Mouse (Mus musculus): Measurements from ENCODE around the gene Wdr66. TPM values are rescaled to one million over a fixed set of nuclear protein-coding genes. Genes with fewer than 3 reads are reported as not detected.
A peak's percentile ranks its signal among the peaks of the same experiment; 100 is the strongest.

Gene Wdr66
- polyA plus RNA-seq, 1 experiment from 2014 or later: 0.21 TPM

- WGBS (ENCODE audit: insufficient replicate concordance): under 1% methylated on average over 66 of the region's 87 CpGs
- peaks cover 20% of the 10 kb centered on the region for H3K4me1 ChIP-seq (ENCODE audit: insufficient read depth)
- peak overlapping the region; percentile 93 for H3K4me2 ChIP-seq (ENCODE audit: low read depth, low read length)
- DNase-seq (peak; percentile 65), ATAC-seq (peak; percentile 9)
- peak overlapping the region; percentile 76 for H3K4me3 ChIP-seq (ENCODE audit: low read depth, low read length)
- H3K9me3 ChIP-seq (ENCODE audit: low read length): no peaks in the 10 kb centered on the region
- H3K27ac ChIP-seq (ENCODE audit: low read depth): peak overlapping the region; percentile 91
- H3K27me3 ChIP-seq (ENCODE audit: insufficient read depth, low read length): no peaks in the 10 kb centered on the region
- no peaks in the 10 kb centered on the region for H3K36me3 ChIP-seq (replicated peaks; ENCODE audit: insufficient read depth, low read length)
- peak overlapping the region; percentile 81 for H3K9ac ChIP-seq (replicated peaks)
- TF ChIP-seq EP300 (IDR thresholded peaks at IDR 0.05; ENCODE audit: low read depth) (no peak), CTCF (IDR thresholded peaks at IDR 0.05; ENCODE audit: low read depth) (no peak)
These were observed 93.3 kb downstream of the Wdr66 start for GRCm38 (mm10) chr5:123344963-123345852.

DNA sequence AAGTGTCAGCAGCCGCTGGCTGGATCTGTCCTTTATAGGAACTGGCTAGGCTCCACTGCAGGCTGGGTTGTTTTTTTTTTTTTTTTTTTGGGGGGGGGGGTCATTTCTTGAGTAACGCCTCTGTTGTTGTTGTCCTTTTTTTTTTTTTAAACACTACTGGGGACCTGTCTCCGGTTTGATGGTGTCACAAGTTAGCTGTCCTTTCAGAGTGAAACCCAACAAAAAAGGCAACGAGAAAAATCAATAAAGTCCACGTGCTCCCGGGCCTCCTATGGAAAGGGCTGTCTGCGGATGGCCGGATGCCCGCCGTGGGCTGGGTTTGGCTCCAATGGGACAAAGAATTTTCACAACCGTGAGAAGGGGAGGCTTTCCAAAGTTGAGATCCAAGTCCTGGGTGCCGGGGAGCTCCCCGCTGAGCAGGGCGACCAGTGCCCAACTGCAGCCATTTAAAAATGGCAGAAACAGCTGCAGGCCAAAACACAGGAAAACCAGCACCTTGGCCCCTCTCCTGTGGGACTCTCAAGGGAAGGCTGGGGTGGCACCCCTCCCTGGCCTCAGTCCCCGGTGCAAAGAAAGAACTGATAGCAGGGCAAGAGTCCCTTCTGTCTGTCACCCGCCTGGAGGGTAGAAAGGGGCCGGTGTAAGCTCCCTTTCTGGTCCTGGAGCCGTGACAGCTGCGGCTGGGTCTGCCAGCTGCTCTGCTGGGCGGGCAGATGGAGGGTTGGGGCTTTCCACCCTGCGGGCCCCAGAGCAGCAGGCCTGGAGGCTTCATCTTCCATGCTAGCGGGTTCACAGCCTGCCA is 94.2 kb downstream of the Wdr66 start:
- H3K36me3 ChIP-seq (replicated peaks; ENCODE audit: insufficient read depth, low read length): no peaks in the 10 kb centered on the region
- no peaks in the 10 kb centered on the region for H3K27me3 ChIP-seq (ENCODE audit: insufficient read depth, low read length)
- peak; percentile 71 for ATAC-seq
- DNase-seq: peak; percentile 82
- TF ChIP-seq CTCF (IDR thresholded peaks at IDR 0.05; ENCODE audit: low read depth): no peak
- TF ChIP-seq EP300 (IDR thresholded peaks at IDR 0.05; ENCODE audit: low read depth): no peak
- H3K4me2 ChIP-seq (ENCODE audit: low read depth, low read length): peak overlapping the region; percentile 93
- no peaks in the 10 kb centered on the region for H3K9me3 ChIP-seq (ENCODE audit: low read length)
- WGBS (ENCODE audit: insufficient replicate concordance): 6% methylated on average over 22 of the region's 22 CpGs
- peak overlapping the region; percentile 91 for H3K27ac ChIP-seq (ENCODE audit: low read depth)
- H3K4me1 ChIP-seq (ENCODE audit: insufficient read depth): peaks cover 20% of the 10 kb centered on the region
- peak overlapping the region; percentile 76 for H3K4me3 ChIP-seq (ENCODE audit: low read depth, low read length)
- H3K9ac ChIP-seq (replicated peaks): peak overlapping the region; percentile 81

GRCm38 (mm10) chr5:123346701-123347270 is 94.9 kb downstream of the Wdr66 start:
- H3K9ac ChIP-seq (replicated peaks): peak overlapping the region; percentile 81
- ATAC-seq (no peak), DNase-seq (no peak)

DNA sequence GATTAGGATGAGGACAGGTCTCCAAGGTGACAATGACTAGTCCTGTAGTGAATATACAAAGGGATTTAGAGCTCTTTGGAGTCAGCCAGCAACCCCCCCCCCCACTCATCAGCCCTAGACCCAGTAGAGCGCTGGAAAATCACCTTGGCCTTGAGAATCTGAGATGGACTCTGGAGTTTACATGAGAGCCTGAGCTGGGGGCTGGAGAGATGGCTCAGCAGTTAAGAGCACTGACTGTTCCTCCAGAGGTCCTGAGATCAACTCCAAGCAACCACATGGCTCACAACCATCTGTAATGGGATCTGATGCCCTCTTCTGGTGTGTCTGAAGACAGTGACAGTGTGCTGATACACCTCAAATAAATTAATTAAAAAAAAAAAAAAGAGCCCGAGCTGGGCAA is 96.1 kb downstream of the Wdr66 start:
- H3K9ac ChIP-seq (replicated peaks): no peak overlapping the region
- TF ChIP-seq EP300 (IDR thresholded peaks at IDR 0.05; ENCODE audit: low read depth) (no peak), CTCF (IDR thresholded peaks at IDR 0.05; ENCODE audit: low read depth) (no peak)
- ATAC-seq: no peak
- DNase-seq: no peak
- H3K27ac ChIP-seq (ENCODE audit: low read depth): peak overlapping the region; percentile 11; the same call in 1 of the 2 replicates
- H3K4me1 ChIP-seq (ENCODE audit: insufficient read depth): peaks cover 20% of the 10 kb centered on the region
- H3K27me3 ChIP-seq (ENCODE audit: insufficient read depth, low read length): no peaks in the 10 kb centered on the region
- WGBS (ENCODE audit: insufficient replicate concordance): 83% methylated on average over 2 of the region's 2 CpGs
- H3K4me2 ChIP-seq (ENCODE audit: low read depth, low read length): no peak overlapping the region
- H3K9me3 ChIP-seq (ENCODE audit: low read length): no peaks in the 10 kb centered on the region
- H3K4me3 ChIP-seq (ENCODE audit: low read depth, low read length): no peak overlapping the region
- H3K36me3 ChIP-seq (replicated peaks; ENCODE audit: insufficient read depth, low read length): peaks cover 8% of the 10 kb centered on the region

More at GRCm38 (mm10) chr5:123346701-123347270, 94.9 kb downstream of the Wdr66 start:
- no peak for TF ChIP-seq CTCF (IDR thresholded peaks at IDR 0.05; ENCODE audit: low read depth)
- TF ChIP-seq EP300 (IDR thresholded peaks at IDR 0.05; ENCODE audit: low read depth): no peak
- 0 out of 2 replicates have a peak, but pooled peaks cover under 1% of the 10 kb centered on the region for H3K36me3 ChIP-seq (replicated peaks; ENCODE audit: insufficient read depth, low read length)
- H3K4me1 ChIP-seq (ENCODE audit: insufficient read depth): peaks cover 20% of the 10 kb centered on the region
- no peaks in the 10 kb centered on the region for H3K27me3 ChIP-seq (ENCODE audit: insufficient read depth, low read length)
- H3K4me3 ChIP-seq (ENCODE audit: low read depth, low read length): peak overlapping the region; percentile 76
- peak overlapping the region; percentile 93 for H3K4me2 ChIP-seq (ENCODE audit: low read depth, low read length)
- peak overlapping the region; percentile 91 for H3K27ac ChIP-seq (ENCODE audit: low read depth)
- H3K9me3 ChIP-seq (ENCODE audit: low read length): no peaks in the 10 kb centered on the region
- WGBS (ENCODE audit: insufficient replicate concordance): 63% methylated on average over 7 of the region's 7 CpGs

DNA sequence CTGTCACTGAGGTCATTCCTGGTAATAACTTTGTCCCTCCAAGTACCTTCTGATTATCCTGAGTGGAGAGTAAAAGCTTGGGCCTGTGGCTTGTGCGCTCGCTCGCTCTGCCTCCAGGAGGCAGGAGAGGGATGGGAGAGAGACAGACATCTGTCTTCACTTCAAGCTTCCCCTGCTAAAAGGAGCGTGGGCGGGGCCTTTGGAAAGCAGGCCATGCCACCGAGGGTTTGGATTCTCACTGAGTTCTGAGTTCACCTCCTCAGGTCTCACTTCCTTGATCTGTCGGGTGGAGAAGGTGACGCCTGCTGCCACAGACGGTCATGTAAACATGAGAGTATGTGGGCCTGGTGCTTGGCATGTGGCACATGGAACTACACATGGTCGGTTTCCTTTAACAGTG is 98.5 kb downstream of the Wdr66 start:
- no peak for ATAC-seq

More for the DNA sequence above, 98.5 kb downstream of the Wdr66 start:
- Histone ChIP-seq H3K36me3 (replicated peaks; ENCODE audit: insufficient read depth, low read length) (peaks cover 16% of the 10 kb centered on the region), H3K27ac (ENCODE audit: low read depth) (no peak overlapping the region), H3K4me2 (ENCODE audit: low read depth, low read length) (no peak overlapping the region), H3K4me1 (ENCODE audit: insufficient read depth) (peaks cover 15% of the 10 kb centered on the region), H3K9me3 (ENCODE audit: low read length) (no peaks in the 10 kb centered on the region), H3K27me3 (ENCODE audit: insufficient read depth, low read length) (no peaks in the 10 kb centered on the region), H3K9ac (replicated peaks) (no peak overlapping the region), H3K4me3 (ENCODE audit: low read depth, low read length) (no peak overlapping the region)
- peak; percentile 34 for DNase-seq
- TF ChIP-seq CTCF (IDR thresholded peaks at IDR 0.05; ENCODE audit: low read depth) (peak; percentile 46), EP300 (IDR thresholded peaks at IDR 0.05; ENCODE audit: low read depth) (no peak)
- WGBS (ENCODE audit: insufficient replicate concordance): 55% methylated on average over 10 of the region's 10 CpGs
